Mouse (Mus musculus) forebrain, embryonic 11.5 days (tissue): ENCODE results near the gene Atg7. TPM values are rescaled to one million over a fixed set of nuclear protein-coding genes. Genes with fewer than 3 reads are reported as not detected.

ENCODE experiments used
- ATAC-seq: fragments of 200-750 bp; cut with Nextera tagmentation; replicated peaks from 2 replicates; pipeline ENCODE4 v1.8.0; 2017; ENCODE audit warnings: moderate TSS enrichment; ENCODE audit not compliant: low FRiP score
- DNase-seq: peaks from one replicate; pipeline ENCODE4 v3.0.0-alpha.2; 2017; ENCODE audit warnings: low spot score
- H3K27ac ChIP-seq: fragments of 300-500 bp; sonication (generic); 2 replicates; pipeline ENCODE4 v1.5.1; 2014; ENCODE audit warnings: low read depth, low read length
- H3K27me3 ChIP-seq: fragments of 300-500 bp; sonication (generic); 2 replicates; pipeline ENCODE4 v1.6.1; 2014; ENCODE audit warnings: mild to moderate bottlenecking, low read length, mixed read lengths; ENCODE audit not compliant: control insufficient read depth, insufficient read depth
- H3K36me3 ChIP-seq: fragments of 300-500 bp; sonication (generic); 2 replicates; pipeline ENCODE4 v1.6.1; 2014; ENCODE audit warnings: mild to moderate bottlenecking, low read length, moderate library complexity, mixed read lengths; ENCODE audit not compliant: control insufficient read depth, insufficient read depth
- H3K4me1 ChIP-seq: fragments of 300-500 bp; sonication (generic); replicated peaks from 2 replicates; pipeline ENCODE4 v1.6.1; 2014; ENCODE audit warnings: low read length, mixed read lengths; ENCODE audit not compliant: control insufficient read depth, insufficient read depth
- H3K4me2 ChIP-seq: fragments of 300-500 bp; sonication (generic); 2 replicates; pipeline ENCODE4 v1.6.1; 2014; ENCODE audit warnings: low read depth, mild to moderate bottlenecking, low read length, moderate library complexity, mixed read lengths; ENCODE audit not compliant: severe bottlenecking
- H3K4me3 ChIP-seq: fragments of 300-500 bp; sonication (generic); 2 replicates; pipeline ENCODE4 v1.5.1; 2014; ENCODE audit warnings: low read depth, low read length
- H3K9ac ChIP-seq: fragments of 300-500 bp; sonication (generic); 2 replicates; pipeline ENCODE4 v1.6.1; 2014; ENCODE audit warnings: low read length
- H3K9me3 ChIP-seq: fragments of 300-500 bp; sonication (generic); 2 replicates; pipeline ENCODE4 v1.6.1; 2016; ENCODE audit warnings: low read length, mixed read lengths; ENCODE audit not compliant: control insufficient read depth
- WGBS: fragments of 180-500 bp; shearing (Covaris S2); extraction: QIAGEN DNeasy Blood & Tissue Kit; methylation state at CpG from one replicate; pipeline ENCODE4 v1.1.7; 2014; 5-methylcytosine and 5-hydroxymethylcytosine counted together
- polyA plus RNA-seq: library from polyadenylated mRNA; unstranded; fragments of >200 nt; fragmentation: Nextera tagmentation; extraction: Ambion mirVana; gene quantifications from 2 replicates; pipeline ENCODE4 v1.2.1, GENCODE M21; 2014

The Atg7 gene
- polyA plus RNA-seq, 1 experiment from 2014 or later: 20.3 TPM

DNA sequence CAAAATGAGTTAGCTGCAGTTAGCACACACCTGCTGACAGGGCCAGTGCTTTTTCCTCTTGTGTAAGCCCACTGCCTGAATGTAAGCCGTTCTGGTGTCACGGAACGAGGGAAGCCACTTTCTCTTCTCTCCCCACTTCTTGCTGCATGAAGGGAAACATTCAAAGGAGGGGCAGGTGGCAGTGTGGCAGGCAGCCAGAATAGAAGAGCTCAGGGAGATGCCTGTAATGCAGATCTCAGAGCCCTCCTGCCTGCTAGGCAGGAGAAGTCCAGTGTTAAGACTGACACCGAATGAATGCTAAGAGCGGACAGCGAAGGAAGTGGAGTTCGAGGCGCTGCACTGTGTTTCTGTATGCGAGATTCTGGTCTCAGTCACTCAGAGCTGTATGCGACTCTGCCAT lies 49.8 kb downstream of the Atg7 start:
- H3K9me3 ChIP-seq: no peaks in the 10 kb centered on the region
- no peak for ATAC-seq

DNA sequence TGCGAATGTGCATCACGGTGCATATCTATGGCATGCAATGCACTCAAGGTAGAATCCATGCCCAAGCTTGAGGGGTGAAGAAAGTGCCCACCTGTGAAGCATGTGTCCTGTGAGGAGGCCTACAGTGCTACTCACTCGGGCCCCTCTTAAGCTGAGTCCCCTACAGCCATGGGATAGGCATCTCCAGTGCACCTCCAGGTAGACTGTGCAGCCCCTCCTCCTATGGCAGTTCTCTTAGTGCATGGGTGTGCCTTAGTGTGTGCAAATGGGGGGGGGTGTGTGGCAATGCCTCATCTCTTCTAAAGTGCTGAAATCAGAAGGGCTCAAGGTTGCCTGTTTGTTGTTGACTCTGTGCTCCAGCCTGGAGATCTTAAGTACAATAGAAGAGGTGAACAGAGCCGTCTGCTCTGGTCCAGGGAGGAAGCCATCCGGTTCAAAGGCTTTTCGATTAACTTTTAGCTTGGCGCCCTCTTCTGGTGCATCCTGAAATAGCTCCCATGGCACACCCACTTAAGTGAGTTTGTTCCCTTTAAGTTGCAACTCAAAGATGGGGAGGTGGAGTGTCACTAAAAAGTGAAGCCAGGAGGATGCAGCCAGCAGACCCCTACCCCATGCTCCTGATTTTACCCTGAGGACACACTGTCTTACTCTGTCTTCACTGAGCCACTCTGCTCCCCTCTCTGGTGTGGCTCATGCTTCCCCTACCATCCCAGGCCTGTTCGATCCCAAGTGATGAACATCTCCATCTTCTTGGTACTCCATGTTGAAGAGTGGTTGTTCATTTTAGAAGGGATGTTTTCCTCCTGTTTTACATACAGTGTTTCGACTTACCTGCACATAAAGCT lies 55.0 kb downstream of the Atg7 start:
- Histone ChIP-seq H3K27me3 (no peaks in the 10 kb centered on the region), H3K27ac (no peak overlapping the region), H3K4me2 (no peak overlapping the region), H3K9me3 (no peaks in the 10 kb centered on the region), H3K36me3 (no peaks in the 10 kb centered on the region), H3K9ac (no peak overlapping the region), H3K4me1 (no peaks in the 10 kb centered on the region), H3K4me3 (no peak overlapping the region)
- DNase-seq (peak; percentile 86), ATAC-seq (0 out of 2 replicates have a peak, but pooled peaks have one; percentile 39)
- WGBS: 44% methylated on average over 9 of the region's 9 CpGs

More for the DNA sequence above, 49.8 kb downstream of the Atg7 start:
- no peak overlapping the region for H3K4me2 ChIP-seq
- H3K36me3 ChIP-seq: no peaks in the 10 kb centered on the region
- no peak overlapping the region for H3K9ac ChIP-seq
- DNase-seq: no peak
- no peaks in the 10 kb centered on the region for H3K27me3 ChIP-seq
- no peaks in the 10 kb centered on the region for H3K4me1 ChIP-seq
- no peak overlapping the region for H3K4me3 ChIP-seq
- no peak overlapping the region for H3K27ac ChIP-seq
- WGBS: 89% methylated on average over 10 of the region's 10 CpGs

DNA sequence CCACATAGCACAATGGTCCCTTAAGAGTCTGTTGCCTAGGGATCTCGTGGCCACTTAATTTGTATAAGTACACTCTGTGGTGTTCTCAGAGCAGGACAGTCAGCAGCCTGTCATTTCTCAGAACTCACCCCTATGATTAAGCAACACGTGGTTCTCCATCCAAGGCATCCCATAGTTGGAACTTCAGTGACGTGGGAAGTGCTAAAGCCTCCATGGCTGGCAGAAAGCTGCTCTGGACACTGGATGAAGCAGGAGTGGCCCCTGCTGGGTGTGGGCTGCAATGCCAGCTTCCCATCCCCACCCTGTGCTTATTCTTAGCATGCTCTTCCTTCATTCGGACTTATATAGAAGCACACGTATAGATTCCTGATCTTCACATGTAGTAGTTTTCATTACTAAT lies 55.7 kb downstream of the Atg7 start:
- Histone ChIP-seq H3K4me2 (no peak overlapping the region), H3K4me1 (no peaks in the 10 kb centered on the region), H3K27me3 (no peaks in the 10 kb centered on the region), H3K36me3 (no peaks in the 10 kb centered on the region), H3K27ac (no peak overlapping the region), H3K9ac (no peak overlapping the region), H3K9me3 (no peaks in the 10 kb centered on the region), H3K4me3 (no peak overlapping the region)
- WGBS: 75% methylated on average over 5 of the region's 5 CpGs
- ATAC-seq: no peak
- DNase-seq: no peak

DNA sequence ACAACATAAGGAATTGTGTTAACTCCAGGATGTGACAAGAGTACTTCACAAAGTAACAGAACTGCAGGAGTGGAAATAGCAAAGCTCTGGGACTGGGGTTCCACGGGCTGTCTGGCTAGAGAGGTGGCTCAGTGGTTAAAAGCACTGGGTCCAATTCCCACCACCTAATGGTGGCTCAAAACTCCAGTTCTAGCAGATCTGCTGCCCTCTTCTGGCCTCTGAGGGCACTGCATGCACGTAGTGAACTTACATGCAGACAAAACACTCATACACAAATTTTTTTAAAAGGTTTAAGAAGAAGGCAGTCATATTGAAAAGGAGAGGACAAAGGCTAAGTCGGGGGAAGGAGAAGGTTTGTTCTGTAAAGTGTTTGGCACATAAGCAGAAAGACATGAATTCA lies 57.8 kb downstream of the Atg7 start:
- Histone ChIP-seq H3K36me3 (no peaks in the 10 kb centered on the region), H3K27ac (no peak overlapping the region), H3K4me1 (no peaks in the 10 kb centered on the region), H3K9me3 (no peaks in the 10 kb centered on the region), H3K4me2 (no peak overlapping the region), H3K4me3 (no peak overlapping the region), H3K9ac (no peak overlapping the region), H3K27me3 (no peaks in the 10 kb centered on the region)
- ATAC-seq (no peak), DNase-seq (peak; percentile 60)
- 76% methylated on average over 3 of the region's 3 CpGs for WGBS

DNA sequence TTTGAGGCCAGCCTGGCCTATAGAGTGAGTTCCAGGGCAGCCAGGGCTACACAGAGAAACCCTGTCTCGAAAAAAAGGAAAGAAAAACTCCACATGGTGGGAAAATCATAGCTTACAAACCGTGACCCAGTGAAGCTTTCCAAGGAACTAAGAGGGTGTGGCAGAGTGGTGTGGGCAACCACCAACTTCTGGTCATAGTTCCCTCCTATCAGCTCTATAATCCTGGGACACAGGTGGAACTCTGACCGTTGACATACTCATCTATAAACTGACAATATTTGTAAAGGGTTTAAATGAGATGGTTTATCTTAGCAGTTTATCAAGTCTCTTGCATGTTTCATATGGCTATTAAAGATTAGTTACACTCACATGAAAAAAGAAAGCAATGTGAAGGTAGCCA lies 64.1 kb downstream of the Atg7 start:
- 88% methylated on average over 3 of the region's 3 CpGs for WGBS

DNA sequence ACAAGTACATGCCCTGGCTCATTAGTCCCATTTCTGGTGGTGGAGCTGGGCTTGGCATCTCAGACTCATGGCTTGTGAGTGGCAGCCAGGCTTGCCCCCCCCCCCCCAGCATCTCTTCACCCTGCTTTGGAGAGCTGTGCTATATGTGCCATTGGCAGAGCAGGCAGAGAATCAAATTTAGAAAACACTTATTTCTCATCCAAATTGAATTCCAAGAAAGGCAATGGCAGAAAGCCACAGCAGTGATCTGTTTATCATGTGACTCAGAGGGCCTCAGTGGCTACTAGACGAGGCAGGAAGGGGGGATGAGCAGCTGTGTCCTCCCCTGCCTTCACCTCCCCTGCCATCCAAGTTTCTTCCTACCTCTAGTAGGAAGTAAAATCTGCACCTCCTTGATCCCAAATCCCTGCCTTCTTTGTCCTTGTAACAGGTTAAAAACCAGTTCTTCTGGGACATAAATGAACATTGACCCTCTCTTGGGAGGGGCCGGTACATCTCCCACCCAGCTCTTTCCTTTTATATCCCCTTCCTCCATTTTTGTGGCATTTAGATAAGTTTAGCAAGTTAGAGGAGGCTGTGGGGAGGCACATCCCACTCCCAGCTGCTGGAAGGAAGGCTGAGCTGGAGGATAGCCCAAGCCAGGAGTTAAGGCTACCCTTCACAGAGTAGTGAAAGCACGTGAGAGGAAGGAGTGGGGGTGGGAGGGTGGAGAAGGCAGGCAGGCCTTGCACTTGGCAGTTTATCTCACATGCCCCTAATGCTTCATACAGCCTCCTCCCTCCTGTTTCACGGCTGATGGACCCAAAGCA lies 69.5 kb downstream of the Atg7 start:
- no peak for ATAC-seq

More for the DNA sequence above, 64.1 kb downstream of the Atg7 start:
- no peaks in the 10 kb centered on the region for H3K4me1 ChIP-seq
- ATAC-seq (no peak), DNase-seq (no peak)
- no peak overlapping the region for H3K27ac ChIP-seq
- no peak overlapping the region for H3K4me2 ChIP-seq
- no peaks in the 10 kb centered on the region for H3K9me3 ChIP-seq
- no peaks in the 10 kb centered on the region for H3K36me3 ChIP-seq
- no peak overlapping the region for H3K9ac ChIP-seq
- H3K27me3 ChIP-seq: no peaks in the 10 kb centered on the region
- no peak overlapping the region for H3K4me3 ChIP-seq

DNA sequence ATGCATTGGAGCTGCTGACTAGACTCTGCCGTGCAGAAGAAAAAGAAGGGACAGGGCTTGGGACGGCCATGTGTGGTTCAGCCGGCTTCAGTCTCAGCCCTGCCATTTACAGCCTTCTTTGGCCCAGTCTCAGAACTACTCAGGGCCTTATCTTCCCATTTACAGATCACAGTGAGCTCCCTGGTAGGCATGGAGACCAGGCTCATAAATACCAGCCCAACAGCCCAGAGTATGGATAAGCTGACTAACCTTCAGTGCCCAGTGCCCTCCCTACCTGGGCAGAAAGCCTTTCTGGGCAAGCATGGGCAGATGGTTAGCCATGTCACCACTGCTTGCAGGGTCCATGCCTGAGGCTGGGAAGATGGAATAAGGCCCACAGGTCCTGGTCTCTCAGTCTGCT lies 70.6 kb downstream of the Atg7 start:
- H3K4me2 ChIP-seq: no peak overlapping the region
- WGBS: 79% methylated on average over 3 of the region's 3 CpGs
- H3K4me3 ChIP-seq: no peak overlapping the region
- no peak overlapping the region for H3K27ac ChIP-seq
- H3K4me1 ChIP-seq: peaks cover 11% of the 10 kb centered on the region
- H3K9me3 ChIP-seq: no peaks in the 10 kb centered on the region
- DNase-seq: no peak
- H3K27me3 ChIP-seq: no peaks in the 10 kb centered on the region
- ATAC-seq: no peak
- no peak overlapping the region for H3K9ac ChIP-seq
- no peaks in the 10 kb centered on the region for H3K36me3 ChIP-seq

More for the DNA sequence above, 69.5 kb downstream of the Atg7 start:
- no peak for DNase-seq
- Histone ChIP-seq H3K27me3 (no peaks in the 10 kb centered on the region), H3K4me3 (no peak overlapping the region), H3K9me3 (no peaks in the 10 kb centered on the region), H3K27ac (no peak overlapping the region), H3K4me1 (peaks cover 11% of the 10 kb centered on the region), H3K36me3 (no peaks in the 10 kb centered on the region), H3K9ac (no peak overlapping the region), H3K4me2 (no peak overlapping the region)
- 75% methylated on average over 4 of the region's 4 CpGs for WGBS

DNA sequence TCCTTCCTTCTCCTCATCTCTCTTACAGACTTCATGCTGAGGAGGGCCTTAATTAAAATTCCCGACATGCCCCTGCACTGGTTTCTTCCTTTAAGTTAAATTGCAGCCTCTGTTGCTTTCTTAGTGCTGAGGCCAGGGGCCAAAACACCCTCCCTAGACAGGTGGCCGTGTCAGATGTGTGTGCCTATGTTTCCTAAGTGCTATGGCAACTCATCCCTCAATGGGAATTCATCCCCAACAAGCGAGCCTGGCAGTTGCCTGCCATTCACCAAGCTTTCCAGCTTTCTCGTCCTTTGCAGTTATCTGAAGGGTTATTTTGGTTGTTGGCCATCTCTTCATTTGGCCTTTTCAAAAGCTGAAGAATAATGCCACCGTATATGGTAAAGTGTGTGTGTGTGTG lies 71.8 kb downstream of the Atg7 start:
- H3K9ac ChIP-seq: no peak overlapping the region
- DNase-seq: no peak
- H3K4me1 ChIP-seq: peaks cover 11% of the 10 kb centered on the region
- no peaks in the 10 kb centered on the region for H3K36me3 ChIP-seq
- no peak overlapping the region for H3K4me2 ChIP-seq
- no peaks in the 10 kb centered on the region for H3K27me3 ChIP-seq
- 13% methylated on average over 5 of the region's 5 CpGs for WGBS
- H3K4me3 ChIP-seq: no peak overlapping the region
- no peaks in the 10 kb centered on the region for H3K9me3 ChIP-seq
- H3K27ac ChIP-seq: peak overlapping the region; percentile 50
- ATAC-seq: no peak
